In the genomic region with DNA sequence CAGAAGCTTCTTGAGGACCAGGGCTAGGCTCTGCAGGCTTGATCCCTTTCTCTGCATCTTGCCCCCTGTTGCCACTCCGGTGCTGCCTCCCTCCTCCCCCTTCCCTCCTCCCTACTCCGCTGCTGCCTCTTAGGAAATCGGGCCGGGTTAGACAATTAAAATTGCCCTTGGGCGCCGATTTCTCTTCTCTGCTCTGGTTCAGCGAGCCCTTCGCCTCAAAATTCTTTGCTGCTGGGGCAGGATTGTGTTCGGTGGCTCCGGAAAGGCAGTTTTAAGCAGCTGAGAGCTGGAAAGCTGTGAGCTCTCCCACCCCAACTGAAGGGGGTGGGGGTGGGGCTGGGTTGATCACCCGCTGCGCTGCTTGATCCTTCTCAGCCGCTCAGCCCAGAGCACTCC, we compare ENCODE assay signal across 8 mouse cellular contexts. TPM values are rescaled to one million over a fixed set of nuclear protein-coding genes. Genes with fewer than 3 reads are reported as not detected.
DNase-seq lines count a peak whose midpoint lies in the region; ATAC-seq and TF ChIP-seq lines count a peak whose summit lies in the region.

No protein-coding gene starts in this region.

- intact Hi-C loops in gastrocnemius, adult 2 months (cut with DNase I), result loop anchor here (2.0 to 5.0 kb wide), 2 partner anchors 34 to 192 kb away; partner anchors contain the start of genes Nek8 and Tlcd1

- peaks cover 30% of the 10 kb centered on the region for H3K4me1 ChIP-seq in forebrain, embryonic 12.5 days
- H3K4me1 ChIP-seq in hindbrain, embryonic 13.5 days (replicated peaks), result peaks cover 18% of the 10 kb centered on the region
- peaks cover 19% of the 10 kb centered on the region for H3K4me1 ChIP-seq in limb, embryonic 12.5 days (replicated peaks)
- peaks cover 11% of the 10 kb centered on the region for H3K4me1 ChIP-seq in midbrain, embryonic 14.5 days (ENCODE audit: control insufficient read depth, insufficient read depth, low read length)

- DNase-seq in gastrocnemius, adult 2 months, result peak; percentile 46
- no peak for DNase-seq in gastrocnemius, adult 8-10 months (ENCODE audit: low spot score in 2 of 2)
- DNase-seq in adrenal gland, postnatal 36 days, result peak; percentile 60 to 71
- peak; percentile 79 for DNase-seq in midbrain, embryonic 14.5 days
- DNase-seq in thymus, postnatal 0 days (ENCODE audit: low spot score), result peak; percentile 42

- H3K4me2 ChIP-seq in forebrain, embryonic 12.5 days, result peak overlapping the region; percentile 85
- peak overlapping the region; percentile 90 for H3K4me2 ChIP-seq in hindbrain, embryonic 13.5 days
- H3K4me2 ChIP-seq in limb, embryonic 12.5 days, result peak overlapping the region; percentile 89
- peak overlapping the region; percentile 79 for H3K4me2 ChIP-seq in midbrain, embryonic 14.5 days (ENCODE audit: low read length)

- WGBS in forebrain, embryonic 12.5 days, result 0% methylated on average over 13 of the region's 13 CpGs
- under 1% methylated on average over 13 of the region's 13 CpGs for WGBS in hindbrain, embryonic 13.5 days
- WGBS in limb, embryonic 12.5 days, result 0% methylated on average over 13 of the region's 13 CpGs
- 0% methylated on average over 13 of the region's 13 CpGs for WGBS in midbrain, embryonic 14.5 days

- no peak for ATAC-seq in forebrain, embryonic 12.5 days (ENCODE audit: low FRiP score)
- no peak for ATAC-seq in hindbrain, embryonic 13.5 days (ENCODE audit: low FRiP score)
- no peak for ATAC-seq in limb, embryonic 12.5 days (ENCODE audit: insufficient number of reproducible peaks, insufficient read depth, low FRiP score, low TSS enrichment, low read depth)
- ATAC-seq in midbrain, embryonic 14.5 days (ENCODE audit: low FRiP score, low TSS enrichment), result no peak

- peak overlapping the region; percentile 100 for H3K9ac ChIP-seq in forebrain, embryonic 12.5 days
- peak overlapping the region; percentile 98 for H3K9ac ChIP-seq in hindbrain, embryonic 13.5 days
- H3K9ac ChIP-seq in limb, embryonic 12.5 days (replicated peaks), result peak overlapping the region; percentile 99
- H3K9ac ChIP-seq in midbrain, embryonic 14.5 days (replicated peaks; ENCODE audit: low read length), result peak overlapping the region; percentile 92

- peak overlapping the region; percentile 88 for H3K27ac ChIP-seq in gastrocnemius, adult 2 months
- peak overlapping the region; percentile 94 for H3K27ac ChIP-seq in forebrain, embryonic 12.5 days
- H3K27ac ChIP-seq in hindbrain, embryonic 13.5 days, result peak overlapping the region; percentile 94
- H3K27ac ChIP-seq in limb, embryonic 12.5 days, result peak overlapping the region; percentile 97
- peak overlapping the region; percentile 98 for H3K27ac ChIP-seq in midbrain, embryonic 14.5 days (replicated peaks; ENCODE audit: low read depth, low read length)

- peak overlapping the region; percentile 91 for H3K4me3 ChIP-seq in gastrocnemius, adult 2 months
- peak overlapping the region; percentile 100 for H3K4me3 ChIP-seq in forebrain, embryonic 12.5 days (replicated peaks)
- peak overlapping the region; percentile 94 for H3K4me3 ChIP-seq in hindbrain, embryonic 13.5 days
- peak overlapping the region; percentile 100 for H3K4me3 ChIP-seq in limb, embryonic 12.5 days (replicated peaks)
- peak overlapping the region; percentile 99 for H3K4me3 ChIP-seq in midbrain, embryonic 14.5 days (replicated peaks; ENCODE audit: low read depth, low read length)

- H3K27me3 ChIP-seq in forebrain, embryonic 12.5 days, result no peaks in the 10 kb centered on the region
- H3K27me3 ChIP-seq in hindbrain, embryonic 13.5 days, result no peaks in the 10 kb centered on the region
- H3K27me3 ChIP-seq in limb, embryonic 12.5 days, result no peaks in the 10 kb centered on the region
- H3K27me3 ChIP-seq in midbrain, embryonic 14.5 days (ENCODE audit: control insufficient read depth, insufficient read depth, low read length), result no peaks in the 10 kb centered on the region

- no peaks in the 10 kb centered on the region for H3K9me3 ChIP-seq in forebrain, embryonic 12.5 days
- H3K9me3 ChIP-seq in hindbrain, embryonic 13.5 days, result no peaks in the 10 kb centered on the region
- H3K9me3 ChIP-seq in limb, embryonic 12.5 days, result no peaks in the 10 kb centered on the region
- no peaks in the 10 kb centered on the region for H3K9me3 ChIP-seq in midbrain, embryonic 14.5 days (ENCODE audit: control insufficient read depth, low read length)

- peaks cover 37% of the 10 kb centered on the region for H3K36me3 ChIP-seq in forebrain, embryonic 12.5 days (replicated peaks)
- H3K36me3 ChIP-seq in hindbrain, embryonic 13.5 days, result peaks cover 18% of the 10 kb centered on the region
- peaks cover 33% of the 10 kb centered on the region for H3K36me3 ChIP-seq in limb, embryonic 12.5 days
- H3K36me3 ChIP-seq in midbrain, embryonic 14.5 days (ENCODE audit: control insufficient read depth, insufficient read depth, low read length), result peaks cover 23% of the 10 kb centered on the region

- no peak for TF ChIP-seq CTCF in gastrocnemius, adult 2 months (IDR thresholded peaks at IDR 0.05)

RNA-seq across cellular contexts. Expression of gene Phf12, which starts 2.3 kb away (rescaled TPM):
- total RNA-seq in gastrocnemius, adult 2 months (2021), result 10 to 100 TPM; 15.0 to 15.8 TPM
- 10 to 100 TPM; 13.1 to 15.1 (median 13.8) TPM for total RNA-seq in gastrocnemius, adult 8-10 months (2022)
- total RNA-seq in adrenal gland, postnatal 36 days (2021), result 10 to 100 TPM; 46.6 to 50.8 TPM
- 29.1 and 29.6 TPM in 2 replicates for polyA plus RNA-seq in forebrain, embryonic 12.5 days (2016; fragmentation: Nextera tagmentation; extraction: Ambion mirVana)
- 18.9 and 21.2 TPM in 2 replicates for polyA plus RNA-seq in hindbrain, embryonic 13.5 days (2015; fragmentation: Nextera tagmentation; extraction: Ambion mirVana)
- 26.8 and 27.7 TPM in 2 replicates for polyA plus RNA-seq in limb, embryonic 12.5 days (2016; fragmentation: Nextera tagmentation; extraction: Ambion mirVana)
- polyA plus RNA-seq in midbrain, embryonic 14.5 days (2014; fragmentation: Nextera tagmentation; extraction: Ambion mirVana), result 18.5 and 20.3 TPM in 2 replicates
- polyA plus RNA-seq in thymus, postnatal 0 days (2015; fragmentation: Nextera tagmentation; extraction: Ambion mirVana), result 15.1 and 18.4 TPM in 2 replicates

RNA-seq across cellular contexts. Expression of gene Dhrs13, which starts 47.2 kb away (rescaled TPM):
- total RNA-seq in gastrocnemius, adult 2 months (2021), result 1 to 10 TPM in 1 of 2 experiments, under 1 TPM in 1; 0.74 to 1.1 TPM
- total RNA-seq in gastrocnemius, adult 8-10 months (2022), result under 1 TPM; 0.63 to 0.99 (median 0.79) TPM
- 10 to 100 TPM; 12.1 to 15.2 TPM for total RNA-seq in adrenal gland, postnatal 36 days (2021)
- polyA plus RNA-seq in forebrain, embryonic 12.5 days (2016; fragmentation: Nextera tagmentation; extraction: Ambion mirVana), result 20.6 and 21.2 TPM in 2 replicates
- 37.1 and 39.3 TPM in 2 replicates for polyA plus RNA-seq in hindbrain, embryonic 13.5 days (2015; fragmentation: Nextera tagmentation; extraction: Ambion mirVana)
- 19.0 and 20.4 TPM in 2 replicates for polyA plus RNA-seq in limb, embryonic 12.5 days (2016; fragmentation: Nextera tagmentation; extraction: Ambion mirVana)
- 51.3 and 62.5 TPM in 2 replicates for polyA plus RNA-seq in midbrain, embryonic 14.5 days (2014; fragmentation: Nextera tagmentation; extraction: Ambion mirVana)
- 10.2 TPM in 2 replicates for polyA plus RNA-seq in thymus, postnatal 0 days (2015; fragmentation: Nextera tagmentation; extraction: Ambion mirVana)

RNA-seq across cellular contexts. Expression of gene Flot2, which starts 52.9 kb away (rescaled TPM):
- 10 to 100 TPM; 46.0 to 49.8 TPM for total RNA-seq in gastrocnemius, adult 2 months (2021)
- total RNA-seq in gastrocnemius, adult 8-10 months (2022), result 10 to 100 TPM; 43.7 to 49.7 (median 48.6) TPM
- total RNA-seq in adrenal gland, postnatal 36 days (2021), result 10 to 100 TPM; 71.4 to 98.4 TPM
- 68.5 and 69.2 TPM in 2 replicates for polyA plus RNA-seq in forebrain, embryonic 12.5 days (2016; fragmentation: Nextera tagmentation; extraction: Ambion mirVana)
- 80.5 and 86.4 TPM in 2 replicates for polyA plus RNA-seq in hindbrain, embryonic 13.5 days (2015; fragmentation: Nextera tagmentation; extraction: Ambion mirVana)
- 49.5 and 52.0 TPM in 2 replicates for polyA plus RNA-seq in limb, embryonic 12.5 days (2016; fragmentation: Nextera tagmentation; extraction: Ambion mirVana)
- 57.4 and 64.8 TPM in 2 replicates for polyA plus RNA-seq in midbrain, embryonic 14.5 days (2014; fragmentation: Nextera tagmentation; extraction: Ambion mirVana)
- 50.3 and 55.3 TPM in 2 replicates for polyA plus RNA-seq in thymus, postnatal 0 days (2015; fragmentation: Nextera tagmentation; extraction: Ambion mirVana)

RNA-seq across cellular contexts. Expression of gene Sez6, which starts 54.2 kb away (rescaled TPM):
- total RNA-seq in gastrocnemius, adult 2 months (2021), result under 1 TPM in 1 of 2 experiments, not detected in 1; 0.25 TPM
- total RNA-seq in gastrocnemius, adult 8-10 months (2022), result under 1 TPM in 3 of 4 experiments, not detected in 1; 0.21 to 0.29 (median 0.24) TPM
- 1 to 10 TPM; 1.7 to 1.9 TPM for total RNA-seq in adrenal gland, postnatal 36 days (2021)
- 54.0 and 62.2 TPM in 2 replicates for polyA plus RNA-seq in forebrain, embryonic 12.5 days (2016; fragmentation: Nextera tagmentation; extraction: Ambion mirVana)
- polyA plus RNA-seq in hindbrain, embryonic 13.5 days (2015; fragmentation: Nextera tagmentation; extraction: Ambion mirVana), result 112 and 121 TPM in 2 replicates
- polyA plus RNA-seq in limb, embryonic 12.5 days (2016; fragmentation: Nextera tagmentation; extraction: Ambion mirVana), result 0.06 TPM in 1 of 2 replicates, not detected in the other
- 121 and 124 TPM in 2 replicates for polyA plus RNA-seq in midbrain, embryonic 14.5 days (2014; fragmentation: Nextera tagmentation; extraction: Ambion mirVana)
- 0.26 TPM in 2 replicates for polyA plus RNA-seq in thymus, postnatal 0 days (2015; fragmentation: Nextera tagmentation; extraction: Ambion mirVana)

Comparison
In these comparisons a context has a peak if more than half of its experiments do, and no peak if none do; other contexts are left out.
1. DNase-seq: peak in gastrocnemius, adult 2 months (single experiment), adrenal gland, postnatal 36 days (2 of 2), midbrain, embryonic 14.5 days (single experiment) and thymus, postnatal 0 days (single experiment); none in gastrocnemius, adult 8-10 months (0 of 2).
2. Peak in every context shown above with its lines, with median percentiles within 50 percentile points of each other: H3K27ac ChIP-seq, H3K4me3 ChIP-seq, H3K4me2 ChIP-seq and H3K9ac ChIP-seq.